Mouse (Mus musculus) lung, postnatal 10 days (tissue): Measurements from ENCODE around the gene Cnnm2.
"Not testable (repeated sequence)": the region's sequence is repeated elsewhere in the genome, so short reads cannot be mapped to it uniquely, and the experiment has no call there.

Experiments used
- DNase-seq: peaks from one replicate; pipeline ENCODE4 v3.0.0; 2021

Gene Cnnm2

DNA sequence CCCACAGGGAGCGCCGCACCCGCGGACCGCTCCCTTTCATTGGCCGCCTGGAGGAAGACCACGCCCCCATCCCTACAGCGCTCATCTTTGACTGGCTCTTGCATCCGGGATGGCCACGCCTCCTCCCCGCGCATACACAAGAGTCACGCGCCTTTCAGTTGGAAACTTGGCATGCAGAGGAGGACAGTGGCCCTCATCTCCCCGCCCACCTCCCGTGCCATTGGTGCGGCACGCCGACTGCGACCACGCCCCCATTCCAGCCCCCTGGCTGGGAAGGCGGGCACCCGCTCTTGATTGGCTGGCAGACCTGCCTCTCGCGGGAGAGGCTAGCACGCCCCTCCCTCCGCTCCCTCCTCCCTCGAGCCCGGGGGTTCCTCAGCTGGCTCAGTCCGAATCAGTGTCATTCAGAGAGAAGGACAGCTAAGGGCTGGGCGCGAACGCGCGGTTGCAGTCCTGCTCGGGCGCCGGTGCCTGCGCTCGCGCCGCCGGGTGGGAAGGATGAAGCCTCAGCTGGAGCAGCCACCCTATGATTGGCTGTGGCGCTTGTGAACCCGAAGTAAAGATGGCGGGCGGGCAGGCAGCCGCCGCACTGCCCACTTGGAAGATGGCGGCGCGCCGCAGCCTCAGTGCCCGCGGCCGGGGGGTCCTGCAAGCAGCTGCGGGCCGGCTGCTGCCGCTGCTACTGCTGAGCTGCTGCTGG, at the start of gene Cnnm2:
Gene Cnnm2, plus strand, starts transcription at position 350 of the 700 bp plus-strand sequence.
- peak; percentile 100 for DNase-seq

DNA sequence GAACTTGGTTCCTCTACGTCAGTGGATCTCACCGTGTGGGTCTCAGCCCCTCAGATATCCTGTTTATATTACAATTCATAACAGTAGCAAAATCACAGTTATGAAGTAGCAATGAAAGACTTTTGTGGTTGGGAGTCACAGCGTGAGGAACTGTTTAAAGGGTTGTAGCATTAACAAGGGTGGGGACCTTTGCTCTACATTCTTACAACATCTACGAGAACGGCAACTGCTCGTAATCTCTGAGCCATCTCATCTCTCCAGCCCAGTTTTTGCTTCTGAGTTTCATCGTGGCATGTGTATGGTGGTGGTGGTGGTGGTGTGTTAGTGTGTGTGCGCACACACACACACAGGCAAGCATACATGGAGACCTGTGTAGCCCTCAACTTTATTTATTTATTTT, 47.2 kb upstream of the Cnnm2 start:
- DNase-seq, result no peak

GRCm38 (mm10) chr19:46715016-46715415, 46.4 kb upstream of the Cnnm2 start:
- DNase-seq, result no peak

DNA sequence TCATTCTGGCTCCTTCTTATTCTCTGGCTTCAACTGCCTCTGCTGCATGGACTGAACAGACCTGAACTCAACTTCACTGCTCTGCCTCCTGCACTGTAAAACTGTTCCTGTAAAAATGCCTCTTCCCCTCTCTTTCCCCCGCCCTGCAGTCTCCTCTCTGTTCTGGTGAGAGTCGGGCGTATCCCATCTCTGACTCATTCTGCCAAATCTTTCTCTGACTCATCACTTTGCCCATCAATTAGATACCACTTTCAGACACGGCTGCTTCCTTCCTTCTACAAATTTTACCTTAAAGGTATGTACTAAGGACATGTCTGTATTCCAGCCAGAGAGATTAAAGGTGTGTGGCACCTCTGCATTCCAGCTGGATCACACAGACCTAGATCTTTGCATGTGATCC, 43.2 kb upstream of the Cnnm2 start:
- DNase-seq, result no peak

- no peak for DNase-seq
Measured at GRCm38 (mm10) chr19:46724411-46724810, 37.0 kb upstream of the Cnnm2 start.

GRCm38 (mm10) chr19:46726142-46726541, 35.3 kb upstream of the Cnnm2 start:
- DNase-seq, result no peak

- DNase-seq, result no peak
Measured at GRCm38 (mm10) chr19:46727140-46727736, 34.2 kb upstream of the Cnnm2 start.

DNA sequence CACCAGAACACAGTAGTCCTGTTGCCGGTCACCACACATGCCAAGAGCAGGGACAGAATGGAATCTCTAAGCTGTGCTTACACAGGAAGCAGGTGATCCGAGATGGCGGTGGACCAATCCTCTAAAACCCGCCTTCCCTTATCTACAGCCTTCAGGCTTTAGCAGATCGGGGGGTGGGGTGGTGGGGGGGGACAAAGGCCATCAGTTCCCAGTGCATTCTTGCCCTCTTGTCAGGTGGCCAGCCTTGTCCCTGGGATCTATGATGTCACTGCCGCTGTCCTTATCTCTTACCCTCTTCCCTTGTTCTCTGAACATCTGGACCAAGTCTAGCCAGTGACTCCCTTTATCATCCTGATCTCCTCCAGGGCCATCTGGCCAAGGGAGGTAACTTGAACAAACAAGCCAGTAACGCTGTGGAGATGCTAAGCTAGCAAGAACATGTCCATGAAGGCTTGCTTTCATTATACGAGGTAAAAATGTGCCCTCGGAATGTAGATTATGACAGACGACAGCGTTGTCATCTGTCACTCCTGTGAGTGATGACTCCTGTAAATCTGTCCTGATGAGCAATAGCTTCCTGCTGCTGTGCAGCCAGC, 33.4 kb upstream of the Cnnm2 start:
- DNase-seq, result no peak

DNA sequence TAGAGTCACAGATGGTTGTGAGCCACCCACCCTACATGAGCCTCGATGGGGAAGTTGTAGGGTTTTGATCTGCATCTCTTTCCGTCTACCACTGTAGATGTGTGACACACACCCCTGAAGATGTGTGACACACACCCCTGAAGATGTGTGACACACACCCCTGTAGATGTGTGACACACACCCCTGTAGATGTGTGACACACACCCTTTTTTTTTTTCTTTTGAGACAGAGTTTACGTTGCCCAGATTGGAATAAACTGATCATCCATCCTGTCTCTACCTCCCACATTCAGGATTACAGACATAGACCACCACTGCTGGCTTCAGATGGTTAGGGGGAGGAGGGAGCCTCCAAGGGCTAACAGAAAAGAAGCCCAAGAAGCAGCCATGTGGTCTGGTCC, 32.5 kb upstream of the Cnnm2 start:
- DNase-seq, result no peak

DNA sequence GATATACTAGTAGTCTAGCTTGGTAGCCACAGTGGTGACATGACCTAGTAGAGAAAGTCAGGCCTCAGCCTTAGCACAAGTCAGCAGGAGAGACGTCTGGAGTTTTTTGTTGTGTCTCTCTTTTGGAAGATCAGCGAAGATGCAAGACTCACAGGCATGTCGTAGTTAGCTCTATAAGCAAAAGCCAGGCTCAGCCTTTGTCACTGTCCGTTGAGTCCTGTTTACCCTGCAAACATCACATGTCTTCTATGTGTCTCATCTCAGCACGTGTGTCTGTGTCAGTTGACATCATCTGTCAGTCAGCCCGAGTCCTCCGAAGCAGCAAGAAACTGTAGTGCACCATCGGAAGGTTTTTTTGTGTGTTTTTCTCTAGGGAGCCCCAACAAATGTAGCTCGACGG, 30.0 kb upstream of the Cnnm2 start:
- DNase-seq, result no peak

GRCm38 (mm10) chr19:46732673-46733072, 28.7 kb upstream of the Cnnm2 start:
- not testable (repeated sequence) for DNase-seq

DNA sequence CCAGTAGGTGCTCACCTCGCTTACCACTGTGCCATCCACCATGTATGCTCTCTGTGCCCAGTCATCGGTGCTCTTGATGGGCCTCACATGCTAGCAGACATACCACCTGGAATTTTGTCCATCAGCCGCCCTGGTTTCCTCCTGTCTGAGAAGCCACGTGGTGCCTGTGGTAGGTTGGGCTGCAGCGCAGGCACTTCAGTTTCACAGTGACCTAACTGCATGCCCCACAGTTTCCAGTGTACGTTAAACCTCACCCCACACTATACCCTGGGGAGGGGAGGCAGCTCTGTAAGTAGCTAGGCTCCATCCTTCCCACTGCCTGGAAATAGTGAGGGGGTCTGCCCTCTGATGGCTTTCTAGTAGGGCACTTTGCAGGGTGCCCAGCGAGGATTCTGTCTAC, 27.8 kb upstream of the Cnnm2 start:
- no peak for DNase-seq

GRCm38 (mm10) chr19:46735241-46735640, 26.2 kb upstream of the Cnnm2 start:
- DNase-seq, result no peak

GRCm38 (mm10) chr19:46737106-46737505, 24.3 kb upstream of the Cnnm2 start:
- no peak for DNase-seq

GRCm38 (mm10) chr19:46740341-46741008, 20.9 kb upstream of the Cnnm2 start:
- peak; percentile 81 for DNase-seq

DNA sequence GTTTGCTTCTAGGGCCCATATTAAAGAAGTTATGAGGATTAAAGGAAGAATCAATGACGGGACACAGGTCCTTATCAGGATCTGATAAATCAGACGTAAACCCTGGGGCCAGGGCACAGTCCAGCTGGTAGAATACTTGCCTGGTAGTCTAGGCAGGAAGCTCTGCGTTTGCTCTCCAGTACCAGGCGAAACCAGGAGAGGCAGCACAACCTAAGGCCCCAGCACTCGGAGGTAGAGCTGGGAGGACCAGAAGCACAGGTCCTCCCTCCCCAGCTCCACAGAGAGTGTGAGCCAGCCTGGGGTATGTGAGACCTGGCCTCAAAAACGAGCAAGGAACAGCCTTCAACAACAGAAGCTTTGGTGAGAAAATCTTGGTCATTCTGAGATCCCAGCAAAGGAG, 19.8 kb upstream of the Cnnm2 start:
- no peak for DNase-seq

DNA sequence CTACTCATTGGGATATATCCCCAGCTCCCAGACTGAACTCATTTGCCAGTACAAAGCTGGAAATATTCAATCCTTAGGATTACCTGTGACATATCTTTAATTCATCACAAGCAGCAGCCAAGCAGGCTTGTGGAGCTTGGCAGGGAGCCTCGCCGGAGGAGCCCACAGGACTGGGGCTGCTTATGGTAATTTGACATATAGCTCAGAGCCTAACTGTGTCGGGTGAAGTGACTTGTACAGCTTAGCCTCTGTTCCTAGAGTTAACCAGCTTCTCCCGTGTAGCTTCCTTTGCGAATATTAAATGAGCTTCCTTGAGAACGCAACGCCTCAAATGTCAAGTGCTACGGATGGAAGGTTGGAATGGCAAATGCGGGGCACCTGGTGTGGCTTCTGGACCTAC, 16.7 kb upstream of the Cnnm2 start:
- DNase-seq, result no peak

GRCm38 (mm10) chr19:46747799-46748198, 13.6 kb upstream of the Cnnm2 start:
- no peak for DNase-seq

DNA sequence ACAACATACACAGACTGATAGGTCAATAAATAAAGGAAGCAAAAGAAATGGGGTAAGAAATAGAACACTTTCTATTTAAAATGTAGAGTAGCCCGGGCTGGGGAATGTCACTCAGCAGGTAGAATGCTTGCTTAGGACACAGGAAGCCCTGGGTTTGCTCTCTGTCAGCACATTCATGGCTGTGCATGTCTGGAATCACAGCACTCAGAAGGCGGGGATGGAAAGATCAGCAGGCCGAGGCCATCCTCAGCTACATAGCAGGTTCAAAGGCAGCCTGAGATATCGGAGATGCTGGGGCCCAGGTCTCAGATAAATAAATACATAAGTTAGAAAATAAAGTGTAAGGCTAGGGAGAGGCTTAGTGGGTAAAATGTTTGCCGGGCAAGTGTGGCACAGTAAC, 9.2 kb upstream of the Cnnm2 start:
- no peak for DNase-seq

- DNase-seq, result peak; percentile 45
Measured at GRCm38 (mm10) chr19:46755066-46755465, 6.3 kb upstream of the Cnnm2 start.

- no peak for DNase-seq
Measured at GRCm38 (mm10) chr19:46756221-46756620, 5.2 kb upstream of the Cnnm2 start.

DNA sequence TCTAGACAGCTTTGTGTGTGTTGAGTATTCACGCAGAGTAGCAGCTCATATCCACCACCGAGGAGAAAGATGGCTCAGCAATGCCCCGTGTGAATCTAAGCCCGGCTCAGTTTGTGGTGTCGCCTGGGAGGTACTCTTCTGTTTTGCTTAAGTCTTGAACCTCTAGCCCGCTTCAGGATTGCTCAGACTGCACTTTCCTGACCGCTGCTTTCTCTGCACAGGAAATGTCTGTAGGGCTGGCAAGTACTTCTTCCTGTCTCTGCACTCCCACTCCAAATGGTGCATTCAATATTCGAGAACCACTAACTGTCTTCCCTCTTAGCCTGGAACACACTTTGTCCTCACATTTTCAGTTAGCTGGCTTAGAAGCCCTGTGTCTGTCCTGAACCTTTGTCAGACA, 2.3 kb upstream of the Cnnm2 start:
- DNase-seq, result no peak

GRCm38 (mm10) chr19:46759909-46760308, 1.5 kb upstream of the Cnnm2 start:
- DNase-seq, result not testable (repeated sequence)
